Mouse (Mus musculus): ENCODE data around the gene Zfp12.
"Not testable (repeated sequence)": the region's sequence is repeated elsewhere in the genome, so short reads cannot be mapped to it uniquely, and the experiment has no call there.

- TF ChIP-seq POLR2A (IDR thresholded peaks at IDR 0.05; ENCODE audit: insufficient read length, low read depth); MAX (IDR thresholded peaks at IDR 0.05; ENCODE audit: low read depth); E2F4 (IDR thresholded peaks at IDR 0.05; ENCODE audit: insufficient read depth); REST (IDR thresholded peaks at IDR 0.05; ENCODE audit: insufficient read depth, insufficient read length); MYOG (IDR thresholded peaks at IDR 0.05; ENCODE audit: control insufficient read depth in 1 of 3, insufficient read depth in 1 of 3, insufficient read length in 2 of 3, low read depth in 2 of 3); USF1 (IDR thresholded peaks at IDR 0.05; ENCODE audit: low read depth); POLR2AphosphoS2 (IDR thresholded peaks at IDR 0.05; ENCODE audit: insufficient read length, low read depth); CEBPB (IDR thresholded peaks at IDR 0.05; ENCODE audit: insufficient read depth, poor library complexity, severe bottlenecking); TCF12 (IDR thresholded peaks at IDR 0.05; ENCODE audit: insufficient read depth, poor library complexity, severe bottlenecking); MYOD1 (IDR thresholded peaks at IDR 0.05; ENCODE audit: control insufficient read depth in 1 of 3, insufficient read length in 2 of 3, low read depth in 2 of 3); SRF (IDR thresholded peaks at IDR 0.05; ENCODE audit: control insufficient read depth, insufficient read length, low read depth); TCF3 (IDR thresholded peaks at IDR 0.05; ENCODE audit: insufficient read length, low read depth): not testable (repeated sequence)
Observed at GRCm38 (mm10) chr5:143194747-143195146, 40.2 kb upstream of the Zfp12 start.

All from myocyte (in vitro differentiated cells).